Mouse (Mus musculus): ENCODE data around the gene OR5BS1P.
"Not testable (repeated sequence)": the region's sequence is repeated elsewhere in the genome, so short reads cannot be mapped to it uniquely, and the experiment has no call there.

OR5BS1P gene

DNA sequence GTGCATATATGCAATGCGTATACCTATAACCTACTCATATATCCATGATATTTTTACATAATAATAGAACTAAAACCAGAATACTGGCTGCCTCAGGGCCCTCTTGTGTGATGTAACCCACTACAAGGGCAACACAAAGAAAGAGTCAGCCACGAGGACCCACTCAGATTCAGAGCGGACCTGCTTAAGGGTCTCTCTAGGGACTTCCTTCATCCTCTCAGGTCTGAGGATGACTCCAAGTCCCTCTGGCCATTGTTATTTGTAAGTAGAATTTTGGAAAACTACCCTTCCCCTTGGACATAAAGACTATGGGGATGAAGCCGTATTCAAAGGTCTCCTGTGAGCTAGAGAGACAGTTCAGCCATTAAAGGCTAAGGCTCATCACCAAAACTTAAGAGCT lies at the start of gene OR5BS1P:
Gene OR5BS1P, plus strand, starts transcription at position 301 of the 400 bp plus-strand sequence.
- no peak for DNase-seq (ENCODE audit: low spot score)

DNA sequence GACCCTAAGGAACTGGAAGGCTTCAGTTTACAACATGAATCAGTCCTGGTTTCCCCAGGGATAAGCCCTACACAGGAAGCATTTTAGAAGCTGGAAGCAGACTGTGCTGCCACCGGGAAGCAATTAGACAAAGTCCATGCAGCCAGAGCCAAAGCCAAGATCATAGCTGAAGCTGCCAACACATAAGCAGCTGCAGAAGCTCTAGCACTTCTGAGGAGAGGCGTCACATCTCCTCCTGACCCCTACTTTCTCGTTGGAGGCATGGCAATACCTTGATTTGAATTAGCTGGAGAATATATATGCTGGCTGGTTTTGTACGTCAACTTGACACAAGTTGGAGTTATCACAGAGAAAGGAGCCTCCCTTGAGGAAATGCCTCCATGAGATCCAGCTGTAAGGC lies 48.8 kb upstream of the OR5BS1P start:
- no peak for DNase-seq (ENCODE audit: low spot score)

DNA sequence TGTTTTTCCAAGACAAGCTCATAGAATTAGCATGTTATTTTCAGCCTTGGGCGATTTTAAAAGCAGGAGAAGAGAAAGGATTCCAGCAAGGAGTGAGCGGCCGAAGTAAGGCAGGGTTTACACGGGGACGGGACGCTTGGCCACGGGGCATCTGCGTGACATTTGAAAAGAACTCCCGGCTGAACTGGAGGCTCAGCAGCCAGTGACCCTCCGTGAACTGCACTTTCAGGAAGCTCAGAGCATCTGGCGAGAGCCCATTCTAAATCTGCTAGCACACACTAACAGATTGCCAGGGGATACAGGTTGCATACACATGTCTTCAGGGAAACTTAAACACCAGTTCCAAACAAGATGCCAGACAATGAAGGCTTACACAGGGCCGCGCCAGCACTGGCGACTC lies 45.4 kb upstream of the OR5BS1P start:
- DNase-seq (ENCODE audit: low spot score) = no peak

DNA sequence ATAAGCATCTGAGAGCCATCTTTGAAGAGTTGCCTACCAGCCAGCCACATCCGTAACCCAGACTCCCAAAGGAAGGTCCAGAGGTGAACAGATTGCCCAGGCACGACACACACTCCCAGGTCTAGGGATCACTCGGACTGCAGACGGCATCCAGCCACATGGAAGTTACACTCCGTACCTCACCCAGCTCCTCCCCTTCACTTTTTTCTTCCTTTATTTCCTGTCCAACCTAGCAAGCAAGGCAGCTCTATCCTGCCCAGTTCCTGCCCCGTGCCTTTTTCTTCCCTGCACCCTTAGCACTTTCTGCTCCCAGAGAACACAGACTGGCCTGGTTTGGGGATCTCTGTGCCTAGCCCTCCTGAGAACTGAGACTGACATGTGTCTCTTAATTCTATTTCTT lies 44.9 kb upstream of the OR5BS1P start:
- DNase-seq (ENCODE audit: low spot score) = no peak

DNA sequence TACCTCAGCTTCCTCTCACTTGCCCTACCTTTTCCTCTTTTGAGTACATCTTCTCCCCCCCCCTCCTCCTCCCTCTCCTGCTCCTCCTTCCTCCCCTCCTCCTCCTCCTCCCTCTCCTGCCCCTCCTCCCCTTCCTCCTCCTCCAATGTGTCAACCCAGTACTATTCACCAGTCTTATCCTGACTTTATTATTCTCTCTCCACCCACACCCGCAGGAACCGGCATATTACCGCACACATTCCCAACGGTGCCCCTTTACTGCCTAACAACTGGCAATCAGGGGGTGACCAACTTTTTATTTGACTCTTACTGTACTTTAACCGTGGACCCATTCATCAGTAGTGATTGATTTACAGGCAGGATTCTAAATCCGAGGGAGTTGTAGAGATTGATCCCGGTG lies 44.5 kb upstream of the OR5BS1P start:
- no peak for DNase-seq (ENCODE audit: low spot score)

DNA sequence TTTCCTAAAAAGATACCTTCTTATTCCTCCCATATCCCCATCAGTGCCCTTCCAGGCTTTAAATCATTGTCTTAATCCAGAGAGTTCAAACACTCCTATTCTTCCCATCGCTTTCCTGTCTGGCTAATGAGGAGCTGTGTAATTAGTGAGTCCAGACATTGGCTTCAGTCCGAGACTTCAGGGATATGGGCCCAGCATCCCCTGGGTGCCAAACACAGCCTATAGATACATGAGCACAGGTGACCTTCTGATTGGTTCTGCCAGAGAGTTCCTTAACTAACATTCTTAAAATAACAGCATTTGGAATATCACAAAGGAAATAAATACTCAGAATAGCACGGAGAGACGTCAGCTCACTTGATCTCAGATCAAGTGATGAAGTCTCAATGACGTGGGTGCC lies 38.8 kb upstream of the OR5BS1P start, which contains the start of gene Olfr282:
Gene Olfr282, plus strand, starts transcription at position 301 of the 400 bp plus-strand sequence.
- DNase-seq (ENCODE audit: low spot score) = not testable (repeated sequence)

DNA sequence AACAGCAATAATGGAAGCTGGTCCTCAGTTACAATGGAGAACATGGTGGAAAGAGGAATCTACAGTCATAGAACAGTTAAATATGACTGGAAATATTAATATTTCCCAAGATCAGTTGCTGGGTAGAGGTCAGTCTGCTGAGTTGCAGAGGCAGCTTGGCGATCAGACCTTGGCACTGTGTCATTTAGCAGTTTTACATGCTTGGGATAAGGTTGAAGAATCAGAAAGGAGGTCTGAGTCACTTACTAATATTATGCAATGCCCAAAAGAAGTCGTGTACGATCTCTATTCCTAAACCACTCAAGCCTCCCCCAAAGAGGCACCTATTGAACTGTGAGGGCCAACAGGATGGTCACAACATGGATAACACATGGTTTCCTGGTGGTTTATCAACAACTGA lies 25.1 kb upstream of the OR5BS1P start:
- DNase-seq (ENCODE audit: low spot score) = no peak

DNA sequence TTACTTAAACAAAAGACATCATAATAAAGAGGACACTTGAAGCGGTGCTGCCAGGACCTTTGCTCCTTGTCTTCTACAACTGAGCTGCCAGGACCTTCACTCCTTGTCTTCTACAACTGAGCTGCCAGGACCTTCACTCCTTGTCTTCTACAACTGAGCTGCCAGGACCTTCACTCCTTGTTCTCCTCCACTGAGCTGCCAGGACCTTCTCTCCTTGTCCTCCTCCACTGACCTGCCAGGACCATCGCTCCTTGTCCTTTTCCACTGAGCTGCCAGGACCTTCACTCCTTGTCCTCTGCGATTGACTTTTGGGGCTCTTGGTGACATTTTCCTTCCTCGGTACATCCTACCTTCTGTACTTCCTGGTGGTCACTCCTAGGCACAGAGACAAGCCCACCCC lies 21.2 kb upstream of the OR5BS1P start:
- no peak for DNase-seq (ENCODE audit: low spot score)

DNA sequence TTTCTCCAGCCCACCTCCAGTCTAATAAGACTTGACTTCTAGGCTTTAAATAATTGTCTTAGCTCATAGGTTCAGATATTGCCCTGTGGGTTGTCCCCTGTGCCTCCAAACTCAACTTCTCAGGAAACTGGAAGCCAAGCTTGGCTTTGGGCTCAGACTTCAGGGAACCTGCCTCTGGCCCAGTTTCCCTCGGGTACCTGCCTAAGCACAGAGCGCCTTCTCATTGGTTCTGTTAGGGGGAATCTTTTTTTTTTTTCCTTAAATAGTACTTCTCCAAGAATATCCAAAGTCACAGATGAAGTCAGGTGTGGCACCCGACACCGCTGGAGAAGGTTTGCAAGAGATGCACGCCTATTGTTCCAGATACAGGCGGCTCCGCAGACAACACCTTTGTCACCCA lies 17.4 kb upstream of the OR5BS1P start, which contains the start of gene Olfr281:
Gene Olfr281, plus strand, starts transcription at position 301 of the 400 bp plus-strand sequence.
- no peak for DNase-seq (ENCODE audit: low spot score)

DNA sequence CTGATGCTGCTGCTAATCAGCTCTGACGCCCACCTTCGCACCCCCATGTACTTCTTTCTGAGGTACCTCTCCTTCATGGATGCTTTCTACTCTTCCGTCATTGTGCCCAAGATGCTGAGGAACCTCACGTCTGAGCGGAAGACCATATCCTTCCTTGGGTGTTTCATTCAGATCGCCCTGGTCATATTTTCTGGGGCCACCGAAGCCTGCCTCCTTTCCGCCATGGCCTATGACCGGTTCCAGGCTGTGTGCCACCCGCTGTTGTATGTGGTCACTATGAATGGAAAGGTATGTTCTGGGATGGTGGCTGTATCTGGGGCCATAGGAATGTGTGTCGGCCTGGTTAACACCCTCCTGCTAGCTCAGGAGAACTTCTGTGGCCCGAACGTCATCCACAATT lies 1.8 kb downstream of the OR5BS1P start:
- DNase-seq (ENCODE audit: low spot score) = no peak

DNA sequence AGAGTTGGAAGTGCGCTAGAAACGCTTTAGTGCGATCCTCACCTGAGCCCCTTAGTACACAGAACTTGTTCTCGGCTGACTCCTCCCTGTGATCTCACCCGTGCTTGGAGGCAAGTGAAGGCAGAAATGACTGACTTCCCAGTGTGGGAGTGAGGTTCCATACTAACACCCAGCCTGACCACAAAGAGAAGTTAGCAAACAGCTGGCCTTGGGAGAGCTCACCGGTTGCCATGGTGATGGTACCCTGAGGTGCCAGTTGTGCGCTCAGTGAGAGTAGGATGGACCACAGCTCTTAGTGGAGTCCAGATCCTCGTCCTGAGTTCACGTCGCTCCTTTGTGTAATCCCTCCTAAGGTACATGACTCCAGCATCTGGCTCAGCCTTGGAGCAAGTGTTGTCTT lies 5.3 kb downstream of the OR5BS1P start:
- no peak for DNase-seq (ENCODE audit: low spot score)

DNA sequence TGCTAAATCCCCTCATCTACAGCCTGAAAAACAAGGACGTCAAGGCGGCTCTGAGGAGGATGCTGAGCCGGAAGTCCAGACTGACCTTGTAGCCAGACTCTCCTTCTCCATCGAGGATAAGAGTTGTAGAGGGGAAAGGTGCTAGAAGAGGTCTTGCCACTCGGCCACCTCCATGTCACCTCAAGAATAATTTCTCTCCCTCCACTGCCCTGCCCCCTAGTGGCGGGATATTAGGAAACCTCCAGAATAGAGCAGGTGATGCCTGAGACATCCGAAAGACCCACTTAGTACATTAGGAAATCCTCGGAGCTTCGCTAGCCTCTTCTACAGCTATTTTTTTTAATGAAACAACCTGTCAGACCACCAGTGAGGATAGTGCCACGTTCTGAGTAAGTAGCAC lies 5.7 kb downstream of the OR5BS1P start:
- no peak for DNase-seq (ENCODE audit: low spot score)

DNA sequence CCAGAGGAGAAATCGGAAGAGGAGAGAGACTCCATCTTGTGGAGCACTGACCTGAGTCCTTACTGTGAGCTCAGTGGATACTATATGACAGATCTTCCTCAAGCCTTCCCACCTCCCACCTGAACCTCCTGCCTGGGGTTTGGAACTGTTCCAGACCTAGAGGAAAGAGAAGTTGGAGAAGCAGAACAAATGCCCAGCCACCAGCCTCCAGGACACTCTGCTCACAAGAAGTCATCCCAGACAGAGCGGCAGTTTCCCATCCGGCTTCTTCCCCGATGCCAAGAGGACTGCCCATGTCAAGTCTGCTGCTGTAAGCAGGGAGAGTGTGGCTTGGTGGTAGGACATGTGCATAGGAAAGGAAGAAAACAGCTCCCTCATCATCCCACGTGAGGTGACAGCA lies 6.6 kb downstream of the OR5BS1P start:
- DNase-seq (ENCODE audit: low spot score) = no peak

DNA sequence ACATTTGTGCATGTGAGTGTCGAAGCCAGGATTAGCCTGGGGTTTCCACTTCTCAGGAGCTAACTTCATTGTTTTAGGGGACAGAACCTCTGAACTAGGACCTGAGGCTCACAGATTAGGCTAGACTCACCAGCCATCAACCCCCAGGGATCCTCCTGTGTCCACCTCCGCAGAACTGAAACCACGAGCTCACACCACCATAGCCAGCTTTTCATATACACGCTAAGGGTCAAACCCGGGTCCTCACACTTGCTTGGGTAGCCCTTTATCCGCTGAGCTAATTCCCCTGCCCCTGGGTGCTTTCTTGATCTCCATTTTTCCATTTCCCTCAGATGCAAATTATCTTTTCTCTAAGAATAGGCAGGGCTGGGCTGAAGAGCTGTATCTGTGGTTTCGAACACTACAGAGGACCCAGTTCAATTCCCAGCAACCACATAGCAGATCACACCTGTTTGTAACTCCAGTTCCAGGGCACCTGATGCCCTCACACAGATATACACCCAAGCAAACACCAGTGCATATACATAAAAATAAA lies 9.9 kb downstream of the OR5BS1P start:
- DNase-seq (ENCODE audit: low spot score) = no peak

DNA sequence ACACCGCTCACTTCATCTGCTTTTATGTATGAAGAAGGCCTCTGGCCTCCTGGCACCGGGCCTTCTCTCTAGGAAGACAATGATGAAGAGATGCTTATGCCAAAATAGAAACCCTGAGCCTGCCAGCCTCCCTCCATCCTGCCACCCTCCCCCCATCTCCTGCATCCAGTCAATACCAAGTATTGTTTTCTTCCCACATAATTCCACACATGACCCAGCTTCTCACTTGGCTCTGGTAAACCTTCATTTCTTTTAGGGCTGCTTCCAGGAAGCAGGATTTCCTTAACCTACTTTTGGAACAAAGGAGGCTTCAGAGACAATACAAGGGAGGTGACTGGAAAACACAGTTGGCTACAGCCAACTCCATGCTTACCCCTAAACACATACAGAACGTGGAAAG lies 13.0 kb downstream of the OR5BS1P start, which contains the start of gene Lalba:
Gene Lalba, minus strand, starts transcription at position 21 of the 400 bp plus-strand sequence.
- no peak for DNase-seq (ENCODE audit: low spot score)

DNA sequence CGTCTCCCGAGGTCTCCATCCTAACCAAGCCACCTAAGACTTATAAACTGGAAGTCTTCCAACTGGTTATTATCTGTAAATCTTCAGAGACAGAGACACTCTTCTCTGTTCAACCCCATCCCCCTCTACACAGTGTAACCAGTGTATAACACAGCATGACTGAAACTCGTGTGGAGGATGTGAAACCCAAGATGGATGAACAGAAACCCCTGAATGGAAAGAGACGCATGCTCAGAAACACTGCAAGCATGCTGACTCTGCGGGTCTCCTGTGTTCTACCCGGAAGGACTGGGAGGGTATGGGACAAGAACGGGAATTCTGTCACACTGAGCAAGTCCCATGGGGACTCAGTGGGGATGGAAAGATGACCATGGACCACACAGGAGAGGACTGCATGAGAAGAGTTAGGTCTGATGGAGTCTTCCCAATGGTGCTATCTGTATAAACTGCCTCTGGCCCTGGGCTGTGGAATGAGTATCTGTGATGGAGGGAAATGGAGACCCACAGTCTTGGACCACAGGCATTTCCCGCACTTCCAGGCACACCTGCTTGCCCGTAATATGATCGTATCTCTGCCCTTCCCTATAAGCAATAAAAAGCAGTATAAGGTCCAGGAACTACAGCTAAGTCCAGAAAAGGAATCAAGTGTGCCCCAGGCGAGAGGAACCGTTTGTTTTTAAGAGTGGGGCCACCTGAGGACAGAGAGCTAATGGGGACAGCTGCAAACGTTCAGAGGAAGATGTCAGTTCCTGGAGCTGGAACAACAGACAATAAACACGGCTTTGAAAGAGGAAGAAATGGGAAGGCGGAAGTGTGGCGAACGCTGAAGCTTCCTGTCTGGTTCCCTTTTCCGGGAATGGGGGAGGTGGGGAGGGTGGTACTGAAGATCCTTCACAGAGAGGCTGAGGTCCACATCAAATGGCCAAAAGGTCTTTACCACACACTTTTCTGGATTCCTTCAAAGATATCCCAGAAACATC lies 14.5 kb downstream of the OR5BS1P start:
- DNase-seq (ENCODE audit: low spot score) = no peak

DNA sequence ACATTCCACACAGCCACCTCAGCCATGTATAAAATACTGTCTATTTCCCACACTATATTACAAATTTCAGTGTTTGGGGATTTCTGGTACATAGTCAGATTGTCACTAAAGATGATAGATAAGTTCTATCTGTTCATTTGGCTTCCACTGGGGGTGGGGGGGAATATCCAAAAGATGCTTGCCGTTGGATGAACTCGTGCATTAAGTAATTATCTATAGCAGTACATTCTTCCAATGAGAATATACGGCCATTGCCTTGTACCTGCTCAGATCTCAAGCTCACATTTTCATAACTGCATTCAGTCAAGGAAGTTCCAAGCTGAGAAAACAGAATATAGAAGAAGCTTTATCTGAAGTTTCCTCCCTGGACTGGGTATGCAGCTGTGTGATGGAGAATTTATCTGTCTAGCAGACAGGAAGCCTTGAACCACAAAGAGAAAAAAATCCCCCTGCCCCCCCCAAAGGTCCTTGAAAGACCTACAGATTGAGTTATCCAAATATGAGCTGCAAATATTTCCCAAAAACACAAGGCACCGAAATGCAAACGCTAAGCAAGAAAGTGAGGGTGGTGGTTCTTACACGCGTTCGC lies 16.8 kb downstream of the OR5BS1P start:
- no peak for DNase-seq (ENCODE audit: low spot score)

DNA sequence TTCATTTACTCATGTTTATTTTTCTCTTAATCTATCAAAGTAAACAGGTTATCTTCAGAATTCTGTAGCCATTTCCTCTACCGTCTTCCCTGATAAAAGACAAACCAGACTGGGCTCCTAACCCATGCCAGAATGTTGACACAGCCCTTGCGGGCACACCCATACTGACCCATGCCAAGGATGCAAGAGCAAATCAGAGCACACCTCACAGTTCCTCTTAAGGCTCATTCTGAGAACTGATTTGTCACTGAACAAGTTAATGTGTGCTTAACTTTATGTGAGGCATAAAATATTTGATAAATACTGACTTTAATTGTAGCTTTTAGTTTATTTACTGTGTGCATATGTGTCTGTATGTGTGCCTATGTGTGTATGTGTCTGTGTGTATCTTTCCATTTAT lies 21.6 kb downstream of the OR5BS1P start:
- no peak for DNase-seq (ENCODE audit: low spot score)

DNA sequence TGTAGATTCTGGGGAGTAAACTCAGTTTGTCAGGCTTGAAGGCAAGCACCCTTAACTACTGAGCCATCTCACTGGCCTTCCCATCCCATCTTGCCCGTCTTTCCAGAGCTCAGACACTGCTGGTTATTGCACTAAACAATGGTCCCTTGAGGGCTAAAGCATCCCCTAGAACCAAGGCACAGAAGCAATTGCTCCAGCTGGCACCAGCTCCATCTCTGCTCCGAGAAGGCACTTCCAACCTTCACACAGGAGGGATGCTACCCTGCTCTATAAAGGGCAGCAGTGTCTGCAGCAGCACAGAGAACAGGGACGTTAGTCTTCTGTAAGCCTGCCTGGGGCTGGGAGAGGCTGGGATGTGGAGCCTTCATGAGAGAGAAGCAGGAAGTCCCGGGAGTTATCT lies 22.4 kb downstream of the OR5BS1P start, which contains the start of gene Olfr279:
Gene Olfr279, plus strand, starts transcription at position 301 of the 400 bp plus-strand sequence.
- no peak for DNase-seq (ENCODE audit: low spot score)

DNA sequence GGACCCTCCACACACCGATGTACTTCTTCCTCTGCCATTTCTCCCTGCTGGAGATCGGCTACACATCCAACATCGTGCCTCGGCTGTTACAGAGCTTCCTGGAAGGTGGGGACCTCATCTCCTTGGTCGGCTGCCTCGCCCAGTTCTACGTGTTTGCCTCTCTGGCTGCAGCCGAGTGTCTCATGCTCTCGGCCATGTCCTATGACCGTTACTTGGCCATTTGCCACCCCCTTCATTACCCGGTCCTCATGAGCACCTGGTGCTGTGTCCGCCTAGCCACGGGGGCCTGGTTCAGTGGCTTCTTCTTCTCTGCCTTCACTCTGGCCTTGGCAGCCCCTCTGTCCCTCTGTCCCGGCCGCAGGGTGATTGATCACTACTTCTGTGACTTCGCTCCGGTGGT lies 27.9 kb downstream of the OR5BS1P start:
- no peak for DNase-seq (ENCODE audit: low spot score)

DNA sequence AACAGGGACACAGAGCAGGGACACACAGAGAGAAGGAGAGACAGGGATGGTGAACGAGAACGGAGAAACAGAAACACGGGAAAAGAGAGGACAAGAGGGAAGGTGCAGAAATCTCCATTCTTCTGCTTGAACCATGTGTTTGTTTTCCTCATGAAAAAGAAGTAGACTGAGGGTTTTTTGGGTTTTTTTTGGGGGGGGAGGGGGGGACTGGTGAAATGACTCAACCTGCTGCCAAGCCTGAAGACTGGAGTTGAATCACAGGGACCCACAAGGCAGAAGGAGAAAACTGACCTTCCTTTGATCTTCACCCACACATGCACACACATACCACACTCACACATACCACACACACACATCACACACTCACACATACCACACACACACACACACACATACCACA lies 33.6 kb downstream of the OR5BS1P start:
- DNase-seq (ENCODE audit: low spot score) = no peak

DNA sequence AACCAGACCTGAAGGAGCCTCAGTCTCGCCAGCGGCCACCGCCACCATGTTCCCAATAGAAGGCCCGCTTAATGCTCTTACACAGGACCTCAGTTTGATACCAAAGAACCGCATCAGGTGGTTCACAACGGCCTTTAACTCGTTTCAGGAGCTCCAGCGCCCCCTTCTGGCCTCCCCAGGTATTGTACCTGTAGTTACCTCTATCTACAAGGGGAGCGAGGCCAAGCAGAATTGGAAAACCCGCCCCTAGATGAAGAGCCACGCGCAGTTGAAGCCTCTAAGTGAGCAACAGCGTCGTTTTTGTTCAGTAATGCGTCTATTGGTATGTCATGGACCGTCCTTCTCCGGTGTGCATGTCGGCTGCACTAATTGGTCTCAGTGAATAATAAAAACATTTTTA lies 34.8 kb downstream of the OR5BS1P start:
- no peak for DNase-seq (ENCODE audit: low spot score)

All from ovary, postnatal 10 days (tissue).